Mouse (Mus musculus): ENCODE measurements around the gene Gm27179.
"Not testable (repeated sequence)": the region's sequence is repeated elsewhere in the genome, so short reads cannot be mapped to it uniquely, and the experiment has no call there.

- TF ChIP-seq CTCF, EP300 (IDR thresholded peaks at IDR 0.05; ENCODE audit: low read depth): not testable (repeated sequence)
These were observed 35.0 kb upstream of the Gm27179 start for GRCm38 (mm10) chr14:69547310-69547709.

All from heart, postnatal 0 days (tissue).